Mouse (Mus musculus): ENCODE measurements around the gene Pom121l2. TPM values are rescaled to one million over a fixed set of nuclear protein-coding genes. Genes with fewer than 3 reads are reported as not detected.

Gene Pom121l2
- polyA plus RNA-seq, 1 experiment from 2014 or later: not detected

DNA sequence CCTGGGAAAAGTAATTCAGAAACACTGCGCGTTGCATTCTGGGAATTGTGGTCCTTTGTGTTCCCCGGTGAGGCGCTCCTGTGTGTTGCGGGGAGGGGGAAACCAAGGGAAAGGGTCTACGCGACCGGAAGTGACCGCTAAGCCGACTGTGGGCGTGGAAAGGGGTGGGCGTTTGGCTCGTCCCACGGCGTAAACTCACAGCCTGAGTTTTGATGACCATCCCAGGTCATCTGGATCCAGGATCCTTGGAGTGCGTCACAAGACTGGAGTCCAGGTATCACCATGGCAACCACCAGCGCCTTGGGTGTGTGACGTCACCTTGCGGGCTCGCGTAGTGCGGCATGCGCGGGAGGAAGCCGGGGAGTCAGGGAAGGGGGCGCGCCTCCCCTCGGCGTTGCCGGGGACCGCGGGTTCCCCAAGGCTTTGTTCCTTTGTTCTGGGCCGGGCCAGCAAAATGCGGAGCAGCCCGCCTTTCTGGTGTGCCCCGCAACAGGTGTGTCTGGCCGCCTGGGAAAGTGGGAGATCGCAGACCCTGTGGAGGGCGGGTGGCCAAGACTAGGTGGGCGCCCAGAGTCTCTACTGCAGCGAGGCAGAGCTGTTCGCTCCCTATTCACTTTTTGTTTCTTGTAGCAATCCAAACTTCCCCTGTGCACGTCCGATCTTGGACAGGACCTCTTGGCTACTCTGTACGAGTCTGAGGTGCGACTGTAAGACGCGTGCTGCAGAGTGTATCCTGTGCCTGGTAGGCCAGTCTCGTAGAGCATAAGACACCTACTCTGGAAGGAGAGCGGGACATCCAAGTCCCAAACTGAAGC is 35.9 kb upstream of the Pom121l2 start, which contains the start of gene Zfp184:
Gene Zfp184, plus strand, starts transcription at position 169 of the 815 bp plus-strand sequence.
- Histone ChIP-seq H3K27ac (replicated peaks) (peak within 1 kb of the TSS; percentile 75), H3K9me3 (no peaks in the 10 kb centered on the region), H3K27me3 (no peaks in the 10 kb centered on the region), H3K4me2 (replicated peaks) (peak within 1 kb of the TSS; percentile 72), H3K4me3 (peak within 1 kb of the TSS; percentile 86), H3K9ac (replicated peaks) (peak within 1 kb of the TSS; percentile 78), H3K4me1 (peaks cover 14% of the 10 kb centered on the region), H3K36me3 (peaks cover 19% of the 10 kb centered on the region)
- ATAC-seq (ENCODE audit: low FRiP score, low read depth): peak; percentile 95
- WGBS: under 1% methylated on average over 50 of the region's 50 CpGs

DNA sequence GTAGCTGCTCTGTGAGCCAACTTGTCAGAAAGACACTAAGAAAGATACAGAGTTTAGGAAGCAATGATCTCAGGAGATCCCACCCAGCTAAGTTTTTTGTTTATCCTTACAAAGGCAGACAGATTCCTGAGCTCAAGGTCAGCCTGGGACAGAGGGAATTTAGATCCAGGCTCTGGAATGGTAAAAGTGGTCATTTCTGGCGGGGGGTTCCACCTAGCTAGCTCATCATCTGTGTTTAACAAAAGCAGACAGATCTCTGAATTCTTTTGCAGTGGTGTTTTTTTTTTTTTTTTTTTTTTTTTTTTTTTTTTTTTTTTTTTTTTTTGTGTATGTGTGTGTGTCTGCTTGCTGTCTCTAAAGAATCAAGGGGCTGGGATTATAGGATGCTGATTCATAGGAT is 11.7 kb upstream of the Pom121l2 start:
- H3K9ac ChIP-seq (replicated peaks): no peak overlapping the region
- no peak for ATAC-seq (ENCODE audit: low FRiP score, low read depth)
- peaks cover 1% of the 10 kb centered on the region; the same call in 1 of the 2 replicates for H3K36me3 ChIP-seq
- H3K4me1 ChIP-seq: 0 out of 2 replicates have a peak, but pooled peaks cover 3% of the 10 kb centered on the region
- no peak overlapping the region for H3K27ac ChIP-seq (replicated peaks)
- no peak overlapping the region for H3K4me2 ChIP-seq (replicated peaks)
- H3K27me3 ChIP-seq: no peaks in the 10 kb centered on the region
- no peaks in the 10 kb centered on the region for H3K9me3 ChIP-seq
- WGBS: 57% methylated on average over 1 of the region's 1 CpGs
- no peak overlapping the region for H3K4me3 ChIP-seq

DNA sequence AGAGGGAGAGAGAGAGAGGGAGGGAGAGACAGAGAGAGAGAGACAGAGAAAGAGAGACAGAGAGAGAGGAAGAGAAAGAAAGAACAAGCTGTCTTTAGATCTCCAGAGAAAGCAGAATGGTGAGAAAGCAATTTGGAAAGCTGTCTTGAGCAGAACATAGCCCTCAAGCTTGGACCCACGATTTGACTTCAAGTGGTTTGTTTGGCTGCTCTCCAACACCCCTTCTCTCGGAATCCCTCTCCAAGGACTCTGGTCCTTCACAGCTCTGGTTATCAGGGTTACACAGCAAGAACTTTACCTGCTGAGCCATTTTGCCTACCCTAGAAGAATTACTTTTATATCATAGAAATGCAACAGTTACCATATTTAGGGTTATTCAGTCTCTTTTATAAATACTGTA is 11.2 kb upstream of the Pom121l2 start:
- Histone ChIP-seq H3K36me3 (no peaks in the 10 kb centered on the region), H3K9me3 (no peaks in the 10 kb centered on the region), H3K4me3 (no peak overlapping the region), H3K4me2 (replicated peaks) (no peak overlapping the region), H3K4me1 (0 out of 2 replicates have a peak, but pooled peaks cover 3% of the 10 kb centered on the region), H3K27ac (replicated peaks) (no peak overlapping the region), H3K9ac (replicated peaks) (no peak overlapping the region), H3K27me3 (no peaks in the 10 kb centered on the region)
- no peak for ATAC-seq (ENCODE audit: low FRiP score, low read depth)
- 61% methylated on average over 2 of the region's 2 CpGs for WGBS

DNA sequence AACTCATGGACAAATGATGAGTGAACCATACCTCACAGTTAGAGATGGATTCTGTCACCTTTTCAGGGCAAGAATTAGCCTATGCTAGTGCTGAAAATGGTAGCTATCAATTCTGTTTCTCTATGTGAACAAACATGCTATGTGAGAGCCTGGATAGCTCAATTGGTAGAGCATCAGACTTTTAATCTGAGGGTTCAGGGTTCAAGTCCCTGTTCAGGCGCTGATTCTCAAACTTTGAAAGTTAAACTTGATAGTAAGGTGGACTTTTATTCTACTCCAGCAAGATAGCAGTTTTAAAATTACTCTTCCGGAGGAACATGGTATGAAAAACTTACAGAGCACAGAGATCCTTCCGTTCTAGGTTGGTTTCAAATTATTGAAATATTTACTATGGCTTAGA is 9.4 kb upstream of the Pom121l2 start:
- Histone ChIP-seq H3K27ac (replicated peaks) (no peak overlapping the region), H3K27me3 (no peaks in the 10 kb centered on the region), H3K4me3 (no peak overlapping the region), H3K4me1 (0 out of 2 replicates have a peak, but pooled peaks cover 3% of the 10 kb centered on the region), H3K4me2 (replicated peaks) (no peak overlapping the region), H3K36me3 (no peaks in the 10 kb centered on the region), H3K9me3 (no peaks in the 10 kb centered on the region), H3K9ac (replicated peaks) (no peak overlapping the region)
- no peak for ATAC-seq (ENCODE audit: low FRiP score, low read depth)
- WGBS: 32% methylated on average over 3 of the region's 3 CpGs

DNA sequence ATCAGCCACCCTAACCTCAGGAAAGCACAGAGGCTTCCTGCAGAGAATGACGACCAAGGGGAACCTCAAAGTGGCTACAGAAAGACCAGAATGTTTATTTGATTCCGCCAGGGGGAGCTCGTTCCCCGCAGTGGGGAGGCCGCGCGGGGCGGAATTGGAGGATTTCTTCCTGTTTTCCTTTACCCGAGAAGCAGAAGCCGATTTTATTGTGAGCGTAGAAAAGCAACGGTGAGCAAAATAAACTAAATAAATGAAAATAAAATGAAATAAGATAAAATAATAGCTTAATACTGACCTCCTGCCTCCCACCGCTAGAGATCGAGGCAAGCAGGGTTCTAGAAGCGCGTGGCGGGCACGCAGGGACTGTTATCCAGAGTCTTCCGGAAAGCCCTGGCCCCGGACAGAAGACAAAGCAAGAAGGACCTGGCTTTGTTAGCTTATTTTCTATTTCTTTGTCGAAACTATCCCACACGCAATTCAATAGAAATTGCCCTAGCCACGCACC is 6.7 kb upstream of the Pom121l2 start:
- peak overlapping the region; percentile 87 for H3K27ac ChIP-seq (replicated peaks)
- H3K4me2 ChIP-seq (replicated peaks): peak overlapping the region; percentile 44
- no peaks in the 10 kb centered on the region for H3K36me3 ChIP-seq
- H3K9ac ChIP-seq (replicated peaks): peak overlapping the region; percentile 74
- H3K27me3 ChIP-seq: peaks cover 8% of the 10 kb centered on the region
- no peaks in the 10 kb centered on the region for H3K9me3 ChIP-seq
- H3K4me3 ChIP-seq: peak overlapping the region; percentile 58
- peak; percentile 87 for ATAC-seq (ENCODE audit: low FRiP score, low read depth)
- under 1% methylated on average over 23 of the region's 23 CpGs for WGBS
- H3K4me1 ChIP-seq: 0 out of 2 replicates have a peak, but pooled peaks cover 3% of the 10 kb centered on the region

DNA sequence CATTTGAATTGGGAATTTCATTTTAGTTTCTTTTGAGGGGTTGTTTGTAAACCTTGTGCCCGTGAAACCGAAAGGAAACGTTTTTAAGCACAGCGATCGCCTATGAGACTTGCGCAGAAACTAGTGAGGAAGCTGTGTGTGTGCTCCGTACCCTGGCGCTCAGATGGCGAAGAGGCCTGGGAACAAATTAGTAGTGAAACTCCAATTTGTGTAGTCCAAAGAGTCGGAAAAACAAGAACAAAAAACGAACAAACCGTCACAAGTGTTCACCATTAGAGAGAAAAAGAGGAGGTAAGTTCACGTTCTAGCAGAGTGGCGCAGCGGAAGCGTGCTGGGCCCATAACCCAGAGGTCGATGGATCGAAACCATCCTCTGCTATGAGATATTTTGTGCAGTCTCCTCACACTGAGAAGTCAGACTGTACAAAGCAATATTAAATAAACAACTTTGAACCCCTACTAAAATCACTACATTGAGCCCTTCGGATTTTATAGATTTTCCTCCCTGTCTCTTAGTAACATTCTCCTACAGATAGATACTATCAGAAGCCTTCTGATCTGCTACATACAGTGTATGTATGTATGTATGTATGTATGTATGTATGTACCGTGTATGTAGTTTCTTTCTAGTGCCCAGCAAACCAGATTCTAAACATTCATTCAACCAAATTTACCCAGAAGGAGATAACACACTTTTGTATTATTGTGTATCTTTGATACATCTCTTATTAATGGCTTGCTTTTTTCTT is 6.1 kb upstream of the Pom121l2 start:
- WGBS: 4% methylated on average over 20 of the region's 20 CpGs
- peak; percentile 89 for ATAC-seq (ENCODE audit: low FRiP score, low read depth)
- H3K27me3 ChIP-seq: peaks cover 14% of the 10 kb centered on the region
- H3K36me3 ChIP-seq: no peaks in the 10 kb centered on the region
- H3K4me1 ChIP-seq: 0 out of 2 replicates have a peak, but pooled peaks cover 3% of the 10 kb centered on the region
- peak overlapping the region; percentile 87 for H3K27ac ChIP-seq (replicated peaks)
- no peaks in the 10 kb centered on the region for H3K9me3 ChIP-seq
- H3K4me2 ChIP-seq (replicated peaks): peak overlapping the region; percentile 44
- peak overlapping the region; percentile 58 for H3K4me3 ChIP-seq
- H3K9ac ChIP-seq (replicated peaks): peak overlapping the region; percentile 74

DNA sequence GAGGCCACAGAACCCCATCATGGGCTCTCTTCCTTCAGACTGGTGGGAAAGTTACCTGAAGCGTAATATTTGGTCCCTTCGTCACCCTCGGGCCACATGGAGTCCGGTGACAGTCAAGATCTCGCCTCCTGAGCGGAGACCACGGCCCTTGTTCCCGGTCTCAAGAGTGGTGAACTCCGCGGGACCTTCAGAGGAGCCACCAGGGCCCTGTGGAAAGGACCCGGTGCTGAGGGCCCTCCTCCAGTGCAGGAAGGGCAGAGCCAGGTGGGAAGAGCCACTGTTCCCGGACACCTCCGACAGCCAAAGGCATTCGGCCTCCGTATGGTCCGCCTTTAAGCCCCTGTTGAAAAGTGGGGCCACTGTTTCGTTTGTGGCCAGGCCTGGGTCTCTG is 804 bp downstream of the Pom121l2 start:
- ATAC-seq (ENCODE audit: low FRiP score, low read depth): peak; percentile 23; the same call in 1 of the 2 replicates
- H3K4me3 ChIP-seq: peak overlapping the region; percentile 55
- H3K27ac ChIP-seq (replicated peaks): no peak overlapping the region
- WGBS: 3% methylated on average over 17 of the region's 17 CpGs
- H3K27me3 ChIP-seq: peaks cover 75% of the 10 kb centered on the region
- H3K9me3 ChIP-seq: no peaks in the 10 kb centered on the region
- H3K36me3 ChIP-seq: no peaks in the 10 kb centered on the region
- H3K9ac ChIP-seq (replicated peaks): peak overlapping the region; percentile 59
- H3K4me1 ChIP-seq: peaks cover 12% of the 10 kb centered on the region
- H3K4me2 ChIP-seq (replicated peaks): peak overlapping the region; percentile 89

DNA sequence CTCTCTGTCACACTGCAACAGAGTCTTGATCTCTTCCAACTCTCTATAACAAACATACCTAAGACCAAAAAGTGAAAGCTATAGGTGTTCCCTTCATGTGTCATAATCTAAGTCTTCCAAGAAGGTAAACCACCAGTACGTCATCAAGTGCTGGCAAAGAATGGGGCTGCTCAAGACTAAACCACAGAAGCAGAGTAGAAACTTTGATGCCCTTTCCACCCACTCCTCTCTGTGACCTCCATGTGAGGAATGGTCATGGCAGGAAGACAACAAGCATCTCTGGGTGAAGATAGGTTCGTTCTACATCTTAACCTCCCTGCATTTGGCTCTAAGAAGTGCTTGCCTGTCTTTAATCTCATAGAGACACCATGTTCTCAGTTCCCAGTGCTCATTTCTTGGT is 3.5 kb downstream of the Pom121l2 start:
- Histone ChIP-seq H3K4me1 (peaks cover 12% of the 10 kb centered on the region), H3K4me2 (replicated peaks) (no peak overlapping the region), H3K36me3 (no peaks in the 10 kb centered on the region), H3K4me3 (no peak overlapping the region), H3K9ac (replicated peaks) (no peak overlapping the region), H3K27me3 (peaks cover 68% of the 10 kb centered on the region), H3K27ac (replicated peaks) (no peak overlapping the region), H3K9me3 (no peaks in the 10 kb centered on the region)
- 83% methylated on average over 2 of the region's 2 CpGs for WGBS
- ATAC-seq (ENCODE audit: low FRiP score, low read depth): no peak

DNA sequence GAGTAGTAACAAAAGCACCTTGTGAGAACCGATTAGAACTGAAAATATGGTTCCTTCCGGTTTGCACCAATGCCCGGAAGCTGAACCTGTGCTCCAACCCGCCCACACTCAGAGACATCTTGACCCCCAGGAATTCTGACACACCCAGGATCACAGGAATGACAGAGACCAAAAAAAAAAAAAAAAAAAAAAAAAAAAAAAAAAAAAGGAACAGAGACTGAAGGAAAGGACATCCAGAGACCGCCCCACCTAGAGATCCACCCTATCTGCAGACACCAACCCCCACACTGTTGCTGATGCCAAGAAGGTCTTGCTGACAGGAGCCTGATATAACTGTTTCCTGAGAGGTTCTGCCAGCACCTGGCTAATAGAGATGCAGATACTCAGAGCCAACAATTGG is 11.6 kb downstream of the Pom121l2 start:
- H3K27ac ChIP-seq (replicated peaks): no peak overlapping the region
- no peak for ATAC-seq (ENCODE audit: low FRiP score, low read depth)
- no peak overlapping the region for H3K4me3 ChIP-seq
- no peak overlapping the region for H3K4me2 ChIP-seq (replicated peaks)
- WGBS: 79% methylated on average over 5 of the region's 5 CpGs
- peaks cover 19% of the 10 kb centered on the region; the same call in 1 of the 2 replicates for H3K4me1 ChIP-seq
- H3K9ac ChIP-seq (replicated peaks): no peak overlapping the region
- peaks cover 48% of the 10 kb centered on the region for H3K27me3 ChIP-seq
- H3K36me3 ChIP-seq: no peaks in the 10 kb centered on the region
- no peaks in the 10 kb centered on the region for H3K9me3 ChIP-seq

DNA sequence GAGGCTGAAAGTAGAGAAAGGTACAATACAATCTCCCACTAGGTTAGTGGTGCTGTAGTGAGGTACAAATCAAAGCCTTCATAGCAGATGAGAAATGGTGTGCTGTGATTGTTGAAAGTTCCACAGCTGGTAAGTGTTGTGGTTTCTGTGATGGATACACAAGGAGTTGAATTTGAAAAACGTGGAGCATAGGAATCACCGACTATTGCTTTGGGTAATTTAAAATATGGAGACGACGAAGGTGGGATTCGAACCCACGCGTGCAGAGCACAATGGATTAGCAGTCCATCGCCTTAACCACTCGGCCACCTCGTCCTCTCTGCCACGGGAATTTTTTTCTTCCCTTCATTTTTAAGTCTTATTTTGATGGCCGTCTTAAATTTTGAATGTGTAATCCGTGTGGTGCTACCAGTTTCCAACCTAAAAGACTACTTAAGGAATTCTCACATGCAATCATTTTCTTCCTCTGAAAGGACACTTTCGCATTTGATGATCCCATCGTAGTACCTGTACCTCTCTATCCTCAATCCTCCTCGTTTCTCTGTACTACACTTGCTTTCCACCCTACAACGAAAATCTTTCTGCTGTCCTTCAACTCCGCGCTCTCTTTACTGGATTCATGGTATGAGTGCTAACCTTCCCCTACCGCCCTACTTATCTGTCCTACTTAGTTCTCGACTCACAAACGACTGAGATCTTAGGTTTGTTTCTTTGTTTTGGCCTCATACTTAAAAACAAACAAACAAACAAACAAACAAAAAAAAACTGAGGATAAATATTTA is 13.2 kb downstream of the Pom121l2 start:
- peaks cover 19% of the 10 kb centered on the region; the same call in 1 of the 2 replicates for H3K4me1 ChIP-seq
- under 1% methylated on average over 22 of the region's 22 CpGs for WGBS
- H3K9ac ChIP-seq (replicated peaks): no peak overlapping the region
- no peak overlapping the region for H3K27ac ChIP-seq (replicated peaks)
- H3K4me3 ChIP-seq: no peak overlapping the region
- no peaks in the 10 kb centered on the region for H3K9me3 ChIP-seq
- no peak for ATAC-seq (ENCODE audit: low FRiP score, low read depth)
- 0 out of 2 replicates have a peak overlapping the region, but pooled peaks have one; percentile 17 for H3K4me2 ChIP-seq (replicated peaks)
- no peaks in the 10 kb centered on the region for H3K36me3 ChIP-seq
- peaks cover 61% of the 10 kb centered on the region for H3K27me3 ChIP-seq

DNA sequence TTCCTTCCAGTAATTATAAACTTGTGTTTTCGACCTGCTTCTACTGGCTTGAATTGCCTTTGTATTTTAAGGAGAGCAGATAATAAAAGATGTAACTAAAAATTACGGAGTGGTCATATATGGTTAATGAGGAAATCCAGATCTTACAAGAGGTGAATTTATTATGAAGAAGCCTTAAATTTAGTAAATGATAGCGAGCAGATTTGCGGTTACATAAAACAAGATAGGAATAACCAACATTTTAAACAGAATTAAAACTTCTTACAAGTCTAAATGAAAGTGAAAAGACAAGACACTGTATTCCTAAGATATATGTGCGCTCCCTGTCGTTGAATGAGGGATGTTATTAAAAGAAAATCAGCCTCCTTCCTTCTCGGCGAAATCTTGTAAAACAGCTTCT is 13.9 kb downstream of the Pom121l2 start:
- H3K9me3 ChIP-seq: no peaks in the 10 kb centered on the region
- no peaks in the 10 kb centered on the region for H3K36me3 ChIP-seq
- H3K4me3 ChIP-seq: peak overlapping the region; percentile 38
- peak overlapping the region; percentile 54 for H3K4me2 ChIP-seq (replicated peaks)
- 5% methylated on average over 8 of the region's 8 CpGs for WGBS
- H3K27ac ChIP-seq (replicated peaks): no peak overlapping the region
- no peak for ATAC-seq (ENCODE audit: low FRiP score, low read depth)
- no peak overlapping the region for H3K9ac ChIP-seq (replicated peaks)
- peaks cover 68% of the 10 kb centered on the region for H3K27me3 ChIP-seq
- H3K4me1 ChIP-seq: peaks cover 19% of the 10 kb centered on the region; the same call in 1 of the 2 replicates
